ENCODE assay signal across 7 mouse cellular contexts in genomic region chr10:81182336-81183333, GRCm38 (mm10). TPM values are rescaled to one million over a fixed set of nuclear protein-coding genes. Genes with fewer than 3 reads are reported as not detected.
A peak's percentile ranks its signal among the peaks of the same experiment; 100 is the strongest.
DNase-seq lines count a peak whose midpoint lies in the region; ATAC-seq and TF ChIP-seq lines count a peak whose summit lies in the region.

Gene Dapk3 (plus strand): TSS chr10:81183005.

- WGBS in embryonic facial prominence, embryonic 10.5 days, result 5% methylated on average over 53 of the region's 53 CpGs
- 4% methylated on average over 53 of the region's 53 CpGs for WGBS in intestine, postnatal 0 days
- WGBS in midbrain, embryonic 12.5 days, result 5% methylated on average over 53 of the region's 53 CpGs
- 6% methylated on average over 53 of the region's 53 CpGs for WGBS in small intestine, adult 2 months

- H3K27ac ChIP-seq in embryonic facial prominence, embryonic 10.5 days (replicated peaks), result peak within 1 kb of the TSS; percentile 86
- peak within 1 kb of the TSS; percentile 86 for H3K27ac ChIP-seq in intestine, postnatal 0 days (ENCODE audit: low read depth, low read length)
- peak within 1 kb of the TSS; percentile 63 for H3K27ac ChIP-seq in midbrain, embryonic 12.5 days (replicated peaks)
- peak within 1 kb of the TSS; percentile 83 for H3K27ac ChIP-seq in small intestine, adult 2 months (ENCODE audit: insufficient read depth, low read depth, low read length)

- intact Hi-C loops in left cerebral cortex, postnatal 4 days (cut with DNase I), result no loop called here

- no peaks in the 10 kb centered on the region for H3K9me3 ChIP-seq in embryonic facial prominence, embryonic 10.5 days
- no peaks in the 10 kb centered on the region for H3K9me3 ChIP-seq in intestine, postnatal 0 days (ENCODE audit: control insufficient read depth)
- no peaks in the 10 kb centered on the region for H3K9me3 ChIP-seq in midbrain, embryonic 12.5 days

- peak; percentile 21; the same call in 1 of the 2 replicates for TF ChIP-seq CTCF in intestine, postnatal 0 days (IDR thresholded peaks at IDR 0.05; ENCODE audit: low read depth)
- peak; percentile 11; the same call in 1 of the 2 replicates for TF ChIP-seq CTCF in small intestine, adult 2 months (IDR thresholded peaks at IDR 0.05; ENCODE audit: extremely low read depth, insufficient read length, insufficient replicate concordance, low read depth, low read length)

- peak within 1 kb of the TSS; percentile 72 for H3K4me2 ChIP-seq in intestine, postnatal 0 days (replicated peaks; ENCODE audit: low read depth)
- peak within 1 kb of the TSS; percentile 61 for H3K4me2 ChIP-seq in midbrain, embryonic 12.5 days (replicated peaks)

- TF ChIP-seq POLR2A in small intestine, adult 2 months (IDR thresholded peaks at IDR 0.05; ENCODE audit: low read depth, low read length), result peak; percentile 57; the same call in 1 of the 2 replicates

- H3K9ac ChIP-seq in intestine, postnatal 0 days (ENCODE audit: low read depth, low read length), result peak within 1 kb of the TSS; percentile 62
- peak within 1 kb of the TSS; percentile 50 for H3K9ac ChIP-seq in midbrain, embryonic 12.5 days (replicated peaks)

- H3K27me3 ChIP-seq in embryonic facial prominence, embryonic 10.5 days (replicated peaks; ENCODE audit: low read depth, poor library complexity, severe bottlenecking), result no peaks in the 10 kb centered on the region
- H3K27me3 ChIP-seq in intestine, postnatal 0 days (replicated peaks; ENCODE audit: control insufficient read depth, insufficient read depth, low read length), result no peaks in the 10 kb centered on the region
- no peaks in the 10 kb centered on the region for H3K27me3 ChIP-seq in midbrain, embryonic 12.5 days
- H3K27me3 ChIP-seq in small intestine, adult 2 months (ENCODE audit: control insufficient read depth, insufficient read depth, low read length), result no peaks in the 10 kb centered on the region

- DNase-seq in adrenal gland, postnatal 10 days, result peak; percentile 96
- DNase-seq in embryonic facial prominence, embryonic 10.5 days (ENCODE audit: low spot score), result peak; percentile 98
- peak; percentile 99 for DNase-seq in gonadal fat pad, adult 2 months (ENCODE audit: low read depth)
- peak; percentile 97 for DNase-seq in left cerebral cortex, postnatal 4 days

- peaks cover 83% of the 10 kb centered on the region for H3K36me3 ChIP-seq in embryonic facial prominence, embryonic 10.5 days (replicated peaks)
- H3K36me3 ChIP-seq in intestine, postnatal 0 days (ENCODE audit: control insufficient read depth, insufficient read depth), result peaks cover 76% of the 10 kb centered on the region
- H3K36me3 ChIP-seq in midbrain, embryonic 12.5 days, result peaks cover 81% of the 10 kb centered on the region
- H3K36me3 ChIP-seq in small intestine, adult 2 months (ENCODE audit: control insufficient read depth, insufficient read depth, low read length), result peaks cover 64% of the 10 kb centered on the region

- peak within 1 kb of the TSS; percentile 84 for H3K4me3 ChIP-seq in embryonic facial prominence, embryonic 10.5 days
- H3K4me3 ChIP-seq in intestine, postnatal 0 days (ENCODE audit: low read depth, low read length), result peak within 1 kb of the TSS; percentile 65
- H3K4me3 ChIP-seq in midbrain, embryonic 12.5 days, result peak within 1 kb of the TSS; percentile 59
- peak within 1 kb of the TSS; percentile 80 for H3K4me3 ChIP-seq in small intestine, adult 2 months (ENCODE audit: low read depth, low read length)

- H3K4me1 ChIP-seq in embryonic facial prominence, embryonic 10.5 days, result peaks cover 63% of the 10 kb centered on the region
- H3K4me1 ChIP-seq in intestine, postnatal 0 days (replicated peaks; ENCODE audit: control insufficient read depth, insufficient read depth, low read length), result no peaks in the 10 kb centered on the region
- peaks cover 35% of the 10 kb centered on the region for H3K4me1 ChIP-seq in midbrain, embryonic 12.5 days
- peaks cover 12% of the 10 kb centered on the region for H3K4me1 ChIP-seq in small intestine, adult 2 months (ENCODE audit: control insufficient read depth, insufficient read depth, insufficient read length, low read length)

- peak; percentile 93 for ATAC-seq in intestine, postnatal 0 days
- ATAC-seq in midbrain, embryonic 12.5 days (ENCODE audit: low FRiP score, low read depth), result peak; percentile 94

RNA-seq across cellular contexts. Expression of gene Dapk3, which starts in this region (rescaled TPM):
- 10 to 100 TPM; 55.3 to 55.6 TPM for total RNA-seq in adrenal gland, postnatal 10 days (2021)
- 51.5 and 53.2 TPM in 2 replicates for polyA plus RNA-seq in embryonic facial prominence, embryonic 10.5 days (2016; fragmentation: Nextera tagmentation; extraction: Ambion mirVana)
- polyA plus RNA-seq in gonadal fat pad, adult 2 months (2012; rRNA removed), result 76.3 and 81.7 TPM in 2 replicates
- polyA plus RNA-seq in intestine, postnatal 0 days (2015; fragmentation: Nextera tagmentation; extraction: Ambion mirVana), result 50.5 and 53.4 TPM in 2 replicates
- 10 to 100 TPM; 62.7 to 62.9 TPM for total RNA-seq in left cerebral cortex, postnatal 4 days (2021)
- 77.3 and 79.6 TPM in 2 replicates for polyA plus RNA-seq in midbrain, embryonic 12.5 days (2016; fragmentation: Nextera tagmentation; extraction: Ambion mirVana)
- polyA plus RNA-seq in small intestine, adult 2 months (2012; rRNA removed), result 102 and 228 TPM in 2 replicates

Comparison
In these comparisons a context has a peak if more than half of its experiments do, and no peak if none do; other contexts are left out.
1. Peak in every context shown above with its lines: DNase-seq, ATAC-seq, H3K4me3 ChIP-seq and H3K27ac ChIP-seq.